Mouse (Mus musculus): Measurements from ENCODE around the gene Layn.

Gene Layn

GRCm38 (mm10) chr9:51032291-51032690 is 44.6 kb downstream of the Layn start:
- no peak for DNase-seq (ENCODE audit: low spot score)

DNA sequence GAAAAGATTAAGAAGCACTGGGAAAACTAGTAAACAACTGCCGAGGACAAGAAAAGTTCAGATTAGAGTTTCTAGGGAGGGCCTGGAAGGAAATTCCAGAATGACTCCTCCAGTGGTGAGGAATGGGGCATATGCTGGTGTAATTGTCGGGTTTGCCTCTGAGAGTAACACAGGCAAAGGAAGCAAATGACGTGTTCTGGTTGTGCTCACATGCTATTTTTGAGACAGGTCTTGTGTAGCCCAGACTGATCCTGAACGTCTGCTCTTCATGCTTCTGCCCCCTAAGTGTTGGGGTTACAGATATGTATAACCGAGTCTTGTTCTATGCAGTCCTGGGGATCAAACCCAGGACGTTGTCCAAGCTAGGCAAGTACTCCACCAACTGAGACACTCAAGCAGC is 45.3 kb downstream of the Layn start:
- no peak for DNase-seq (ENCODE audit: low spot score)

- DNase-seq (ENCODE audit: low spot score) = no peak
These were observed 46.7 kb downstream of the Layn start for GRCm38 (mm10) chr9:51030147-51030546.

- DNase-seq (ENCODE audit: low spot score) = no peak
These were observed 49.9 kb downstream of the Layn start for GRCm38 (mm10) chr9:51026952-51027351.

- no peak for DNase-seq (ENCODE audit: low spot score)
These were observed 55.6 kb downstream of the Layn start for GRCm38 (mm10) chr9:51021123-51021795.

- no peak for DNase-seq (ENCODE audit: low spot score)
These were observed 56.5 kb downstream of the Layn start for GRCm38 (mm10) chr9:51020351-51020750.

- no peak for DNase-seq (ENCODE audit: low spot score)
These were observed 57.2 kb downstream of the Layn start for GRCm38 (mm10) chr9:51019670-51020069.

DNA sequence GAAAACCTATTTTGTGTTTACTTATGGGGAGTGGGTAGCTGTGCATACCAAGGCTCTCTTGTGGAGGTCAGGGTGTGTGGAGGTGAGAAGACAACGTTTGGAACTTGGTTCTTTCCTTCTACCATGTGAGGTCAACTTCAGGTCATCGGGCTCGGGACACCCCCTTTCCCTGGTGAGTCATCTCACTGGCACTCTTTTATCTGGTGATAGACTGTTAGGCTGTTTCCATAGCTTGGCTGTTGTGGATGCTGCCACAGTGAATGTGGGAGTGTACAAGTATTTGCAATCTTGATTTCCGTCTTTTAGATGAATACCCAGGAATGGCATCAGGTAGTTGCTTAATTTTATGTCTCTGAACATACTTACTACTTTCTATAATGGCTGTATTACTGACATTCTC is 61.2 kb downstream of the Layn start:
- DNase-seq (ENCODE audit: low spot score) = no peak

GRCm38 (mm10) chr9:51013644-51014043 is 63.2 kb downstream of the Layn start:
- no peak for DNase-seq (ENCODE audit: low spot score)

- peak; percentile 35 for DNase-seq (ENCODE audit: low spot score)
These were observed 67.3 kb downstream of the Layn start for GRCm38 (mm10) chr9:51009656-51009950.

DNA sequence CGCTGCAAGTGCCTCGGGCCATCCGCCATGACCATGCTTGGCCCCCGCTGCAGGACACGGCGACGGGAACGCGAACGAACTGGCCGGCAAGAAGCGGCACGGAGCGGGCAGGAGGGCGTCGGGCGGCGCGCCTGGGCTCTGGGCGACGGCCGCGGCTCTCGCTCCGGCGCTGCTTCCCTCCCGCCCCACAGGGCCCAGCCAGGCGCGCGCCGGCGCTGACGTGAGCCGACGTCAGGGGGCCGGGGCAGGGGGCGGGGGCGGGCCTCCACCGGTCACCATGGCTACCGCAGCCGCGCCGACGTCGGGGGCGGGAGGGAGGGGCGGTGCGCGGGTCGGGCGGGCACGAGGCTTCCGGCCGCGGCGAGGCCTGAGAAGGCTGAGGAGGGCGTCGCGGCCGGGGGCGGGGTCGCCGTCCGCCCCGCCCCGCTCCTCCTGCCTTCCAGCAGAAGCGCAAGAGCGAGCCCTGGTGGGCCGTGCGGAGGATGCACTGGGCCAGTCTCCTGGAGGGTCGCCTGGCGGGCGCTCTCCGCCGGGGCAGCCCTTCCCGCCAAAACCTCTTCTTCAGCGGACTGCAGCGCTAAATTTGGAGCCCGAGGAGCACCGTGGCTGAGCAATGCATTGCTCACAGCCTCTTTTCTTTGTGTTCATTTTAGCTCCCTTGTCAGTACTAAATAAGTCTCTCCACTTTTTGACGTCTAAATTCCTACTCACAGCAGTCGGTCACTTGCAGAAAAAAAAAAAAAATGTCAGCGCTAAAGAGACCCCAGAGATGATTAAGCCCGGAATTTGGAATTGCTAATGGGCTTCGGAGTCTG is 67.8 kb downstream of the Layn start, which contains the start of gene Sik2:
Gene Sik2 (minus strand): TSS at position 233 of the 815 bp plus-strand sequence.
- DNase-seq (ENCODE audit: low spot score) = peak; percentile 89

DNA sequence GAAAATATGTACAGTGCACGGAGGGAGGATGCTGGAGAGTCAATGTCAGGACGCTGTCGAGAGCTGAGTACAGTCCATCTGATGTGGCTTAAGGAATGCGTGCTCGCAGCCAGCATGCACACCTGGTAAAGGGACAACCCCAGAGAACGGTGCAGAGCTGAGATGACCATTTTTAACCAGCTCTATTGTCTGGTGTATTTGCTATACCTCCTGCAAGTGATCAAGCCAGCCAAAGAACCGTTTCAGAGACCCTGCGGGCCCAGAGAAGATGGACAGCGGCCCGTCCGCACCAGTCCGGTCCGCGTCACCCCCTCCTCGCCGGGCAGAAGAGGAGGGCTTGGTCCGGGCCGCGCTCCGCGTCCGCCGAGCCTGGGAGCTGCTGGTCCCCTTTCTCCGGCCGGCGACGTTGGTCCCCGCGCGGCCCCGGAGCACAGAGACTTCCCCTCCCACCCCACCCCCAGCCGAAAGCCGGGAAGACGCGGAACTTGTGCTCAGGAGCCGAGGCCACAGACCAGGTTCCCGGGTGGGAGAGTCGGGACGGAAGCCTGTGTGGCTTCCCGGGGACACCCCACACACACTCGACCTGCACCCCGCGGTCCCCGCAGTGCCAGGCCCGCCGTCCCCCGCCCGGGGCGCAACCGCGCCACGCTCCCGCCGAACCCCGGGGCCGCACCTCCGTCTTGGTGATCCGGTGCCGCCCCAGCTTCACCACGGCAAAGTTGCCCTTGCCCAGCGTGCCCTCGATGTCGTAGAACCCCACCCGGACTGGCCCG is 68.6 kb downstream of the Layn start:
- DNase-seq (ENCODE audit: low spot score) = peak; percentile 39

- DNase-seq (ENCODE audit: low spot score) = no peak
These were observed 69.2 kb downstream of the Layn start for GRCm38 (mm10) chr9:51007726-51008067.

DNA sequence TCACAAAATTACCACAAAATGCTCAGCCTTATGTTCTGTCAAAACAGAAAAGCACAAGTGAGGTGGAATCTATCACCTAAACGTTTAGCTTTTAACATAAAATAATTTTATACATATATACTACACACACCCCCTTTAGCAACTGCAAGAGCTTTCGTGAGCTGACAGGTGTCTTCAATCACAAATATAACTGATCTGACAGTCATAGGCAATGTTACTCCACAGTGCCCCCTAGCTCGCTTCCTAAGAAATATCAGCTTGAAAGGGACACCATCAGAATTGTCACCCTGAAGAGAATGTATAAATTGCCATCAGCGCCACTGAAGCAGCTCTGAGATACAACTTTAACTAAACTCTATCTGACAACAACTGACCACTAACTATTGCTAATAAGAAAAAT is 70.0 kb downstream of the Layn start:
- DNase-seq (ENCODE audit: low spot score) = peak; percentile 88
